Mouse (Mus musculus) CD4-positive, CD25-positive, alpha-beta regulatory T cell, adult 4 months (primary cell): Measurements from ENCODE around the gene Brs3. TPM values are rescaled to one million over a fixed set of nuclear protein-coding genes. Genes with fewer than 3 reads are reported as not detected.

Source experiments
- ATAC-seq: one replicate; pipeline ENCODE4 v1.8.0; 2017
- polyA plus RNA-seq, 2 experiments: library from polyadenylated mRNA; unstranded; fragments of 100-300 nt; shearing (Covaris generic); gene quantifications; one replicate each; pipeline ENCODE4 v1.2.1; 2017

Brs3 gene
- not detected for polyA plus RNA-seq

- no peak for ATAC-seq
Measured at GRCm38 (mm10) chrX:57042774-57043173, at the start of gene Brs3. TSS of gene Brs3 (plus strand) at chrX:57043074.

GRCm38 (mm10) chrX:57012891-57013290 is 30.0 kb upstream of the Brs3 start:
- ATAC-seq: no peak

GRCm38 (mm10) chrX:57043869-57044268 is 995 bp downstream of the Brs3 start:
- ATAC-seq: no peak

- ATAC-seq: no peak
Measured at GRCm38 (mm10) chrX:57052848-57053173, 9.9 kb downstream of the Brs3 start.

GRCm38 (mm10) chrX:57053174-57053992 is 10.5 kb downstream of the Brs3 start, which contains the start of gene Htatsf1:
TSS of gene Htatsf1 (plus strand) at chrX:57053583.
- peak; percentile 80 for ATAC-seq

GRCm38 (mm10) chrX:57053993-57054385 is 11.1 kb downstream of the Brs3 start:
- peak; percentile 7 for ATAC-seq

- no peak for ATAC-seq
Measured at GRCm38 (mm10) chrX:57081496-57081895, 38.6 kb downstream of the Brs3 start.

GRCm38 (mm10) chrX:57087806-57088205 is 44.9 kb downstream of the Brs3 start, which contains the start of gene Vgll1:
TSS of gene Vgll1 (plus strand) at chrX:57088106.
- no peak for ATAC-seq

Other genes with a start within 250 kb of the Brs3 start
- gene Map7d3, start 220.7 kb upstream of the Brs3 start, polyA plus RNA-seq: under 1 TPM in 1 of 2 experiments, not detected in 1; 0.43 TPM
- not detected for gene Adgrg4, start 172.9 kb upstream of the Brs3 start, polyA plus RNA-seq
- 10 to 100 TPM; 24.6 to 26.9 TPM for gene Htatsf1, start 10.5 kb downstream of the Brs3 start, polyA plus RNA-seq
- gene Vgll1, start 45.0 kb downstream of the Brs3 start, polyA plus RNA-seq: not detected
- gene Cd40lg, start 169.1 kb downstream of the Brs3 start, polyA plus RNA-seq: 10 to 100 TPM; 31.4 to 42.4 TPM